Mouse (Mus musculus): ENCODE results near the gene B9d1. TPM values are rescaled to one million over a fixed set of nuclear protein-coding genes. Genes with fewer than 3 reads are reported as not detected.

The B9d1 gene
- polyA plus RNA-seq, 1 experiment, result 42.6 TPM

- no peak for DNase-seq (ENCODE audit: low read depth)
- TF ChIP-seq POLR2A (IDR thresholded peaks at IDR 0.05; ENCODE audit: borderline replicate concordance, extremely low read depth, insufficient read depth, insufficient read length, poor library complexity, severe bottlenecking), result no peak
- TF ChIP-seq CTCF (IDR thresholded peaks at IDR 0.05; ENCODE audit: borderline replicate concordance, extremely low read depth, insufficient read depth, insufficient read length), result no peak
These were observed 41.5 kb downstream of the B9d1 start for GRCm38 (mm10) chr11:61546452-61546851.

GRCm38 (mm10) chr11:61547710-61548109 lies 42.8 kb downstream of the B9d1 start:
- no peak for TF ChIP-seq POLR2A (IDR thresholded peaks at IDR 0.05; ENCODE audit: borderline replicate concordance, extremely low read depth, insufficient read depth, insufficient read length, poor library complexity, severe bottlenecking)
- no peak for TF ChIP-seq CTCF (IDR thresholded peaks at IDR 0.05; ENCODE audit: borderline replicate concordance, extremely low read depth, insufficient read depth, insufficient read length)
- DNase-seq (ENCODE audit: low read depth), result no peak

- TF ChIP-seq POLR2A (IDR thresholded peaks at IDR 0.05; ENCODE audit: borderline replicate concordance, extremely low read depth, insufficient read depth, insufficient read length, poor library complexity, severe bottlenecking) (no peak), CTCF (IDR thresholded peaks at IDR 0.05; ENCODE audit: borderline replicate concordance, extremely low read depth, insufficient read depth, insufficient read length) (no peak)
- peak; percentile 9 for DNase-seq (ENCODE audit: low read depth)
These were observed 45.7 kb downstream of the B9d1 start for GRCm38 (mm10) chr11:61550631-61551030.

- DNase-seq (ENCODE audit: low read depth), result peak; percentile 39
- no peak for TF ChIP-seq POLR2A (IDR thresholded peaks at IDR 0.05; ENCODE audit: borderline replicate concordance, extremely low read depth, insufficient read depth, insufficient read length, poor library complexity, severe bottlenecking)
- TF ChIP-seq CTCF (IDR thresholded peaks at IDR 0.05; ENCODE audit: borderline replicate concordance, extremely low read depth, insufficient read depth, insufficient read length), result no peak
These were observed 48.2 kb downstream of the B9d1 start for GRCm38 (mm10) chr11:61553015-61553754.

- TF ChIP-seq CTCF (IDR thresholded peaks at IDR 0.05; ENCODE audit: borderline replicate concordance, extremely low read depth, insufficient read depth, insufficient read length), result no peak
- no peak for TF ChIP-seq POLR2A (IDR thresholded peaks at IDR 0.05; ENCODE audit: borderline replicate concordance, extremely low read depth, insufficient read depth, insufficient read length, poor library complexity, severe bottlenecking)
- DNase-seq (ENCODE audit: low read depth), result no peak
These were observed 54.6 kb downstream of the B9d1 start for GRCm38 (mm10) chr11:61559572-61559971.

GRCm38 (mm10) chr11:61562421-61562820 lies 57.5 kb downstream of the B9d1 start:
- TF ChIP-seq CTCF (IDR thresholded peaks at IDR 0.05; ENCODE audit: borderline replicate concordance, extremely low read depth, insufficient read depth, insufficient read length), result no peak
- TF ChIP-seq POLR2A (IDR thresholded peaks at IDR 0.05; ENCODE audit: borderline replicate concordance, extremely low read depth, insufficient read depth, insufficient read length, poor library complexity, severe bottlenecking), result no peak
- no peak for DNase-seq (ENCODE audit: low read depth)

Other genes starting within 250 kb of the B9d1 start
- gene Aldh3a2, start 237.7 kb upstream of the B9d1 start, polyA plus RNA-seq (2012; rRNA removed), result 29.0 and 29.4 TPM in 2 replicates
- gene Slc47a2, start 162.3 kb upstream of the B9d1 start, polyA plus RNA-seq (2012; rRNA removed), result not detected in 2 replicates
- 0.10 and 0.18 TPM in 2 replicates for gene Slc47a1, start 126.8 kb upstream of the B9d1 start, polyA plus RNA-seq (2012; rRNA removed)
- 62.5 and 88.6 TPM in 2 replicates for gene Rnf112, start 51.0 kb upstream of the B9d1 start, polyA plus RNA-seq (2012; rRNA removed)
- gene Mfap4, start 19.7 kb upstream of the B9d1 start, polyA plus RNA-seq (2012; rRNA removed), result 89.5 and 119 TPM in 2 replicates
- gene Mapk7, start 10.7 kb upstream of the B9d1 start, polyA plus RNA-seq (2012; rRNA removed), result 108 and 140 TPM in 2 replicates
- 66.2 and 69.1 TPM in 2 replicates for gene Epn2, start 74.5 kb downstream of the B9d1 start, polyA plus RNA-seq (2012; rRNA removed)
- 4.5 and 6.0 TPM in 2 replicates for gene Grap, start 148.1 kb downstream of the B9d1 start, polyA plus RNA-seq (2012; rRNA removed)
- 0.42 and 0.55 TPM in 2 replicates for gene Fam83g, start 178.9 kb downstream of the B9d1 start, polyA plus RNA-seq (2012; rRNA removed)
- gene Slc5a10, start 215.7 kb downstream of the B9d1 start, polyA plus RNA-seq (2012; rRNA removed), result 0.04 and 0.11 TPM in 2 replicates

All from brain, embryonic 14.5 days (tissue).